Mouse (Mus musculus) liver, embryonic 13.5 days (tissue): Measurements from ENCODE around the gene Gpr89. TPM values are rescaled to one million over a fixed set of nuclear protein-coding genes. Genes with fewer than 3 reads are reported as not detected.

ENCODE experiments used
- ATAC-seq: fragments of 200-750 bp; cut with Nextera tagmentation; 2 replicates; pipeline ENCODE4 v1.8.0; 2017; ENCODE audit warnings: low read depth, mild to moderate bottlenecking, moderate number of reproducible peaks, moderate library complexity
- DNase-seq: peaks from one replicate; pipeline ENCODE4 v3.0.0; 2022
- H3K27ac ChIP-seq: fragments of 300-500 bp; sonication (generic); 2 replicates; pipeline ENCODE4 v1.5.1; 2015; ENCODE audit warnings: moderate library complexity, mild to moderate bottlenecking, inconsistent platforms
- H3K27me3 ChIP-seq: fragments of 300-500 bp; sonication (generic); 2 replicates; pipeline ENCODE4 v1.6.1; 2015; ENCODE audit warnings: mild to moderate bottlenecking, inconsistent platforms
- H3K36me3 ChIP-seq: fragments of 300-500 bp; sonication (generic); 2 replicates; pipeline ENCODE4 v1.6.1; 2015; ENCODE audit warnings: mild to moderate bottlenecking, inconsistent platforms
- H3K4me1 ChIP-seq: fragments of 300-500 bp; sonication (generic); replicated peaks from 2 replicates; pipeline ENCODE4 v1.6.1; 2015; ENCODE audit warnings: inconsistent platforms
- H3K4me2 ChIP-seq: fragments of 300-500 bp; sonication (generic); 2 replicates; pipeline ENCODE4 v1.6.1; 2015; ENCODE audit warnings: inconsistent platforms, mild to moderate bottlenecking, moderate library complexity
- H3K4me3 ChIP-seq: fragments of 300-500 bp; sonication (generic); replicated peaks from 2 replicates; pipeline ENCODE4 v1.5.1; 2015; ENCODE audit warnings: mild to moderate bottlenecking, inconsistent platforms
- H3K9ac ChIP-seq: fragments of 300-500 bp; sonication (generic); 2 replicates; pipeline ENCODE4 v1.6.1; 2015; ENCODE audit warnings: mild to moderate bottlenecking, inconsistent platforms
- H3K9me3 ChIP-seq: fragments of 300-500 bp; sonication (generic); replicated peaks from 2 replicates; pipeline ENCODE4 v1.6.1; 2016; ENCODE audit warnings: inconsistent platforms
- WGBS: fragments of 180-500 bp; shearing (Covaris S2); methylation state at CpG from one replicate; pipeline ENCODE4 v1.1.7; 2015; ENCODE audit not compliant: insufficient replicate concordance; 5-methylcytosine and 5-hydroxymethylcytosine counted together
- polyA plus RNA-seq: library from polyadenylated mRNA; unstranded; fragments of >200 nt; fragmentation: Nextera tagmentation; extraction: Ambion mirVana; gene quantifications from 2 replicates; pipeline ENCODE4 v1.2.1, GENCODE M21; 2015

Gpr89 gene
- polyA plus RNA-seq: 31.0 and 31.7 TPM in 2 replicates

DNA sequence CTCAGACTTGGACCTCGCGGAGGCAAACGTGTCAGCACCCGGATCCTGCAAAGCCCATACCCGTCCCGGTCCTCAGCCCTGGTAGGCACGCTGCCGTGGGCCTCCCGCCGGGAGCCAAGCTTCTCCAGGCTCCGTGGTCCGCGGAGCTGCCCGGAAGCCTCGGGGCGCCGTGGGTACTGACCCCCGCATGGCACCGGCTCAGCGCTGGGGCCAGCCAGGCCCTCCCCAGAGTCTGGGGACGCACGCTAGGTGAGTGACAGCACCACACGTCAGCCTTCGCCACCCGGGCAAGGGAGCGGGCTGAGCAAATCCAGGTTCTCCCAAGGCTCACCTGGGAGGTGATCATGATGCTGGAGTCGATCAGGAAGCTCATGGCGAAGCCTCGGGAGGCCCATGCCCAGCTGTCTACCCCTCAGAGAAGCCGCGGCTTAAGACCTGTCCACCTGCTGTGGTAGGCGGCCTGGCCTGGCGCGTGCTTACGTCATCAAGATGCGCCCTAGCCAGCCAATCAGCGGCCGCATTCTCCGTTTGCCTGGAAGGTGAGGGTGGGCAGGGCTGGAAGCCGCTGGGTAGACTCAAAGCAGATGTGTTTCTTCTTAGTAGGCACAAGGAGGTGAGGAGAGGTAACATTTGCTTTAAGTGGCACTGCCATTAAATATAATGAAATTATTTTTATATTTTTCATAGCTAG, at the start of gene Gpr89:
TSS of gene Gpr89 (minus strand) at position 496 of the 691 bp plus-strand sequence.
- Histone ChIP-seq H3K4me1 (peaks cover 33% of the 10 kb centered on the region), H3K36me3 (no peaks in the 10 kb centered on the region), H3K4me2 (peak within 1 kb of the TSS; percentile 91), H3K9me3 (no peaks in the 10 kb centered on the region), H3K27ac (peak within 1 kb of the TSS; percentile 57), H3K4me3 (peak within 1 kb of the TSS; percentile 91), H3K9ac (peak within 1 kb of the TSS; percentile 91), H3K27me3 (0 out of 2 replicates have a peak, but pooled peaks cover 7% of the 10 kb centered on the region)
- under 1% methylated on average over 39 of the region's 40 CpGs for WGBS
- peak; percentile 97 for ATAC-seq
- DNase-seq: peak; percentile 93

GRCm38 (mm10) chr3:96953489-96954233, 48.5 kb upstream of the Gpr89 start:
- Histone ChIP-seq H3K4me2 (no peak overlapping the region), H3K36me3 (no peaks in the 10 kb centered on the region), H3K4me3 (no peak overlapping the region), H3K9me3 (no peaks in the 10 kb centered on the region), H3K9ac (no peak overlapping the region), H3K4me1 (no peaks in the 10 kb centered on the region), H3K27ac (no peak overlapping the region; the same call in 1 of the 2 replicates), H3K27me3 (no peaks in the 10 kb centered on the region)
- ATAC-seq (0 out of 2 replicates have a peak, but pooled peaks have one; percentile 23), DNase-seq (no peak)
- 33% methylated on average over 14 of the region's 14 CpGs for WGBS

DNA sequence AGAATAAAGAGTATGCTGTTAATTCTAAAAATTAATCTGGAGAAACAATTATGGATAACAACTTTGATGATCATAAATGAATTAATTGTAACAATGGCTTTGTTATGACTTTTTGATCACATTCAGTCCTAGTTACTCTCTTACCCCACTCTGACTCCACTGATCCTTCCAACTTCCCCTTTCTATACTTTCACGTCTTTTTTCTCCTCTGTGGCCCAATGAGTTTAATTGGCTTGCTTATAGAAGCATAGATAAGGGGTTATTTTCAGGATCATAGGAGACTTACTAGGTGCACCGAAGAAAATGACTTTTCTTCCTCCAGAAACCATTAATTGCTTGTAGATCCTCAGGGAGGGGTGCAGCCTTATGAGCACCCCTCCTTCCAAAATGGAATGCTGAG, 37.6 kb upstream of the Gpr89 start:
- H3K9ac ChIP-seq: no peak overlapping the region
- no peak overlapping the region for H3K27ac ChIP-seq
- H3K4me2 ChIP-seq: no peak overlapping the region
- H3K4me1 ChIP-seq: no peaks in the 10 kb centered on the region
- H3K9me3 ChIP-seq: no peaks in the 10 kb centered on the region
- no peaks in the 10 kb centered on the region for H3K27me3 ChIP-seq
- H3K4me3 ChIP-seq: no peak overlapping the region
- no peak for DNase-seq
- no peaks in the 10 kb centered on the region for H3K36me3 ChIP-seq
- ATAC-seq: no peak
- 46% methylated on average over 2 of the region's 2 CpGs for WGBS

DNA sequence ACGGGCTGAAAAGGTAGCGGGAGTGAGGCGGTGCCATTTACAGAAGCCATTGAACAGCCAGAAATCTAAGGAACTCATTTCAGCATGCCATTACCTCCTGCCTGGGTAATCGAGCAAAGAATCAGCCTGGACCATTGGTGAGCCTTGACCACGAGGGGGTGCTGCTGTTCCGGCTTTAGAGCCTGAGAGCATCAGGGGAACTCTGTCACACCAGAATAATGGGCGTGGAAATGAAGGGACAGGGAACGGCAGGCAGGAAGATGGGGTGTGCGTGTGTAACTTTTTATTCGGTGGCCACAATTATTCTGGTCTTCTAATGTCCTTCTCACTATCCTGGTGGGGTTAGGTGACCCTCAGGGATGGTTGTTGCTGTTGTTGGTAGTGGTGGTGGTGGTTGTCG, 33.6 kb upstream of the Gpr89 start:
- Histone ChIP-seq H3K36me3 (no peaks in the 10 kb centered on the region), H3K27ac (no peak overlapping the region), H3K9me3 (no peaks in the 10 kb centered on the region), H3K4me2 (no peak overlapping the region), H3K4me1 (no peaks in the 10 kb centered on the region), H3K27me3 (0 out of 2 replicates have a peak, but pooled peaks cover 4% of the 10 kb centered on the region), H3K9ac (no peak overlapping the region), H3K4me3 (no peak overlapping the region)
- 12% methylated on average over 11 of the region's 11 CpGs for WGBS
- peak; percentile 28 for DNase-seq
- ATAC-seq: no peak

GRCm38 (mm10) chr3:96937606-96938005, 32.5 kb upstream of the Gpr89 start:
- Histone ChIP-seq H3K4me3 (no peak overlapping the region), H3K27me3 (0 out of 2 replicates have a peak, but pooled peaks cover 4% of the 10 kb centered on the region), H3K36me3 (no peaks in the 10 kb centered on the region), H3K27ac (no peak overlapping the region), H3K9me3 (no peaks in the 10 kb centered on the region), H3K4me2 (no peak overlapping the region), H3K9ac (no peak overlapping the region), H3K4me1 (no peaks in the 10 kb centered on the region)
- WGBS: 30% methylated on average over 5 of the region's 5 CpGs
- DNase-seq: no peak
- ATAC-seq: no peak

GRCm38 (mm10) chr3:96936241-96936640, 31.1 kb upstream of the Gpr89 start:
- Histone ChIP-seq H3K9ac (no peak overlapping the region), H3K9me3 (no peaks in the 10 kb centered on the region), H3K27me3 (0 out of 2 replicates have a peak, but pooled peaks cover 4% of the 10 kb centered on the region), H3K4me1 (no peaks in the 10 kb centered on the region), H3K36me3 (no peaks in the 10 kb centered on the region), H3K4me2 (no peak overlapping the region), H3K27ac (no peak overlapping the region), H3K4me3 (no peak overlapping the region)
- ATAC-seq: no peak
- no peak for DNase-seq
- 9% methylated on average over 6 of the region's 6 CpGs for WGBS

DNA sequence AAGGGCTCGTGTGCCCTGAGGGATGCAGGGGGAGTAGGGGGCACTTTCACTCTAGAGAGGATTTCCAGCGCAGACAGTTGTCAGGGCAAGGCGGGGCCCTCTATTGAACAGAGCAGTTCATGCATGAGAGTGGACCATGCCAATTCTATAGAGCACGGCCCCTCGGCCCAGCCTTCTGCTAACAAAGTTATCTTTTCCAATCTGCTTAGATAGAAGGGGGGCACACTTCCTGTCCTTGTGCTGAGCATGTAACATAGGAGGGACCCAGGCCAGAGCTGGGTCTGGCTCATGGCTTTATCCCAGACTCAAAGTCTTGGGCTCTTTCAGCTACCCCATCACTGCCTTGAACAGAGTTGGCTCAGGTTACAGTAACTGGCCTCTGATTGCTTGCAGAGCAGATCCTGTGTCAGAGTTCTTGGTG, 26.1 kb upstream of the Gpr89 start:
- DNase-seq (no peak), ATAC-seq (no peak)
- 53% methylated on average over 5 of the region's 5 CpGs for WGBS

GRCm38 (mm10) chr3:96925920-96926319, 20.8 kb upstream of the Gpr89 start, which contains the start of gene Gja8:
Gene Gja8, minus strand, starts transcription at chr3:96926020.
- no peaks in the 10 kb centered on the region; the same call in 1 of the 2 replicates for H3K4me1 ChIP-seq
- ATAC-seq (no peak), DNase-seq (no peak)
- no peaks in the 10 kb centered on the region for H3K36me3 ChIP-seq
- no peak within 1 kb of the TSS for H3K4me2 ChIP-seq
- H3K27me3 ChIP-seq: no peaks in the 10 kb centered on the region
- H3K9ac ChIP-seq: no peak within 1 kb of the TSS
- H3K4me3 ChIP-seq: no peak within 1 kb of the TSS
- no peaks in the 10 kb centered on the region for H3K9me3 ChIP-seq
- WGBS: 39% methylated on average over 6 of the region's 6 CpGs
- no peak within 1 kb of the TSS for H3K27ac ChIP-seq

More for the DNA sequence above, 26.1 kb upstream of the Gpr89 start:
- Histone ChIP-seq H3K27me3 (0 out of 2 replicates have a peak, but pooled peaks cover 4% of the 10 kb centered on the region), H3K4me3 (no peak overlapping the region), H3K4me1 (no peaks in the 10 kb centered on the region; the same call in 1 of the 2 replicates), H3K4me2 (no peak overlapping the region), H3K36me3 (no peaks in the 10 kb centered on the region), H3K9ac (no peak overlapping the region), H3K27ac (no peak overlapping the region), H3K9me3 (no peaks in the 10 kb centered on the region)

- ATAC-seq: no peak
- H3K27me3 ChIP-seq: no peaks in the 10 kb centered on the region
- H3K4me3 ChIP-seq: no peak overlapping the region
- H3K4me1 ChIP-seq: no peaks in the 10 kb centered on the region
- H3K36me3 ChIP-seq: no peaks in the 10 kb centered on the region
- 60% methylated on average over 4 of the region's 4 CpGs for WGBS
- no peak overlapping the region for H3K27ac ChIP-seq
- DNase-seq: no peak
- no peaks in the 10 kb centered on the region for H3K9me3 ChIP-seq
- H3K9ac ChIP-seq: no peak overlapping the region
- H3K4me2 ChIP-seq: no peak overlapping the region
Measured at GRCm38 (mm10) chr3:96924631-96925030, 19.5 kb upstream of the Gpr89 start.

DNA sequence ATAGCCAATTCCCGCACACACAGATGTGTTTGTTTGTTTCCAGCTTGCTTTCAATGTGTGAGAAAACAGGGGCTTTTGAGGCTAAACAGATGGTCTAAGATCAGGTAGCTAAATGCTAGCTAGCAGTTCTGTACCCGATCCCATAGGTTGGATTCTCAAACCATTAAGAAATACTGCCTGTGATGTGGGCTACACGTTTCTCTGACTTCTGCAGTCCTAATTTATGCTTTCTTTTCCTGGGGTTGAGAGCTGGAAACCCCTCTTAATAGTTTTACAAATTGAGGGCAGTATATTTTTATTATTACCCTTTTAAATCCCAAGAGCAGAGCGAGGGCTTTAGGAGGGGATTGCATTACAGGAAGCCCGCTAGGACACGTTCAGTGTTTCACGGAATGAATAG, 15.8 kb upstream of the Gpr89 start:
- Histone ChIP-seq H3K9ac (no peak overlapping the region), H3K27me3 (no peaks in the 10 kb centered on the region), H3K4me2 (no peak overlapping the region), H3K4me3 (no peak overlapping the region), H3K9me3 (no peaks in the 10 kb centered on the region), H3K4me1 (no peaks in the 10 kb centered on the region), H3K27ac (no peak overlapping the region), H3K36me3 (no peaks in the 10 kb centered on the region)
- ATAC-seq (no peak), DNase-seq (no peak)
- WGBS: 65% methylated on average over 7 of the region's 7 CpGs

DNA sequence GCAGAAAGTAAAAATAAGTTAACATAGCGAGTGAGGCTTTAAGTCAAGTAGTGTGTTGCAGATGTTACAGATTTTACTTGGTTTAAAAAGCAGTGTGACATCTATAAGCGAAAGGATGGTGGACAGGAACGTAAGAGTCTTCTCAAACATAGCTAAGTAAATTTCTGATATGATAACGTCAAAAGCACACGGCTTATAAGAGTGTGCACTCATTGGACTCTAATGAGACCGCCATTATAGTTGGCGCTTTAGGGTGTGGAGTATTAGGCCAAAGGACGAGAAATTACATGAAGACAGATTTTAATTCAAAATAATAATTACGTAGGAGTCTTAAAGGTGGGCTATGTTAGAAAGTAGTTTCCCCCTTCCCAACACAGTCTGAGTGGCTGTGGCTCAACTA, 446 bp upstream of the Gpr89 start:
- H3K9ac ChIP-seq: peak overlapping the region; percentile 91
- no peak overlapping the region for H3K27ac ChIP-seq
- no peaks in the 10 kb centered on the region for H3K9me3 ChIP-seq
- DNase-seq (no peak), ATAC-seq (no peak)
- WGBS: 40% methylated on average over 9 of the region's 9 CpGs
- peak overlapping the region; percentile 91 for H3K4me2 ChIP-seq
- peak overlapping the region; percentile 91 for H3K4me3 ChIP-seq
- peaks cover 33% of the 10 kb centered on the region for H3K4me1 ChIP-seq
- H3K36me3 ChIP-seq: no peaks in the 10 kb centered on the region
- 0 out of 2 replicates have a peak, but pooled peaks cover 7% of the 10 kb centered on the region for H3K27me3 ChIP-seq
